Mouse (Mus musculus) liver, adult 2 months (tissue): ENCODE measurements around the gene Fbxw11. TPM values are rescaled to one million over a fixed set of nuclear protein-coding genes. Genes with fewer than 3 reads are reported as not detected.
A peak's percentile ranks its signal among the peaks of the same experiment; 100 is the strongest.

Experiments
- DNase-seq: peaks from one replicate; pipeline ENCODE4 v3.0.0-alpha.2; 2011; ENCODE audit warnings: low read depth, low spot score; ENCODE audit errors: extremely low read depth
- H3K27ac ChIP-seq: fragments of 200-500 bp; replicated peaks from 2 replicates; pipeline ENCODE4 v1.5.1; 2012; ENCODE audit warnings: low read depth, mild to moderate bottlenecking, control low read depth, inconsistent platforms, low read length; ENCODE audit not compliant: insufficient read depth
- H3K27me3 ChIP-seq: fragments of 200-500 bp; 2 replicates; pipeline ENCODE4 v1.6.1; 2012; ENCODE audit warnings: mild to moderate bottlenecking, moderate library complexity, low read length, inconsistent platforms; ENCODE audit not compliant: control insufficient read depth, insufficient read depth
- H3K36me3 ChIP-seq: fragments of 200-500 bp; 2 replicates; pipeline ENCODE4 v1.6.1; 2012; ENCODE audit warnings: low read length, inconsistent platforms; ENCODE audit not compliant: control insufficient read depth, insufficient read depth
- H3K4me1 ChIP-seq: fragments of 200-500 bp; 2 replicates; pipeline ENCODE4 v1.6.1; 2011; ENCODE audit warnings: low read length; ENCODE audit not compliant: control insufficient read depth, insufficient read depth
- H3K4me3 ChIP-seq: fragments of 200-500 bp; 2 replicates; pipeline ENCODE4 v1.5.1; 2011; ENCODE audit warnings: low read depth, mild to moderate bottlenecking, control low read depth, low read length, moderate library complexity; ENCODE audit not compliant: insufficient read depth
- H3K79me2 ChIP-seq: fragments of 200-500 bp; 2 replicates; pipeline ENCODE4 v1.6.1; 2012; ENCODE audit warnings: inconsistent platforms, mild to moderate bottlenecking, low read length, moderate library complexity; ENCODE audit not compliant: control insufficient read depth, insufficient read depth
- H3K9ac ChIP-seq: fragments of 200-500 bp; 2 replicates; pipeline ENCODE4 v1.6.1; 2012; ENCODE audit warnings: low read depth, mild to moderate bottlenecking, control low read depth, inconsistent platforms, low read length
- CTCF ChIP-seq: fragments of 200-500 bp; IDR thresholded peaks from 2 replicates; pipeline ENCODE4 v1.5.1; 2011; ENCODE audit warnings: low read depth, low read length, control low read depth
- POLR2A ChIP-seq: fragments of 200-500 bp; IDR thresholded peaks from 2 replicates; pipeline ENCODE4 v1.6.1; 2011; ENCODE audit warnings: low read length, control low read depth; ENCODE audit not compliant: insufficient read depth; ENCODE audit errors: extremely low read depth
- WGBS: fragments of 180-500 bp; shearing (Covaris S2); methylation state at CpG from one replicate; pipeline ENCODE4 v1.1.7; 2018; 5-methylcytosine and 5-hydroxymethylcytosine counted together
- polyA plus RNA-seq: library from polyadenylated mRNA; depleted of rRNA; stranded (reverse); fragments of >200 nt; gene quantifications from 2 replicates; pipeline ENCODE4 v1.2.3, GENCODE M21; 2012
- total RNA-seq: library from RNA; depleted of rRNA; stranded (reverse); fragments of >200 nt; gene quantifications from 2 replicates; pipeline ENCODE4 v1.2.3, GENCODE M21; 2014

Gene Fbxw11
- total and polyA plus RNA-seq, 2 experiments: 20.8 to 22.5 TPM

DNA sequence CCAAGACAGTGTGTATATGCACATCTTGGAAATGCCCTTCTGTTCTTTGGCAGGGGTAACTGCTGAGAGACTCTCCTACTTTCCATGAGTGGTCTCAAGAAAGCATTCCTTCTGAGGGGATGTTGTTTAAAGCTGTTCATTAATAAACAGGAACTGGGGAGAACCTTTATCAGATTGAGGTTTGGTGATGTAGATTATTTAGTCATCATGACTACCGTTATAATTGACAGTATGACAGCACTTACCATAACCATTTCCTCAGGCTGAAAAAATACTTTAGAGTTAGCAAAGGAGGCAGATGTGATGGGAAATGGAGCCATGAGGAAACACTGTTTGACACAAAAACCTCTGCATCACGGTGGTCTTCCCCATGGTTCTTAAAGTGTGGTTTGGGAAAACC is 80.8 kb downstream of the Fbxw11 start:
- TF ChIP-seq POLR2A (no peak), CTCF (no peak)
- WGBS: 77% methylated on average over 2 of the region's 2 CpGs
- no peak overlapping the region for H3K4me3 ChIP-seq
- H3K79me2 ChIP-seq: 0 out of 2 replicates have a peak, but pooled peaks cover 5% of the 10 kb centered on the region
- no peaks in the 10 kb centered on the region; the same call in 1 of the 2 replicates for H3K4me1 ChIP-seq
- peaks cover 17% of the 10 kb centered on the region; the same call in 1 of the 2 replicates for H3K36me3 ChIP-seq
- no peak overlapping the region for H3K9ac ChIP-seq
- DNase-seq: no peak
- H3K27me3 ChIP-seq: no peaks in the 10 kb centered on the region
- no peak overlapping the region for H3K27ac ChIP-seq

DNA sequence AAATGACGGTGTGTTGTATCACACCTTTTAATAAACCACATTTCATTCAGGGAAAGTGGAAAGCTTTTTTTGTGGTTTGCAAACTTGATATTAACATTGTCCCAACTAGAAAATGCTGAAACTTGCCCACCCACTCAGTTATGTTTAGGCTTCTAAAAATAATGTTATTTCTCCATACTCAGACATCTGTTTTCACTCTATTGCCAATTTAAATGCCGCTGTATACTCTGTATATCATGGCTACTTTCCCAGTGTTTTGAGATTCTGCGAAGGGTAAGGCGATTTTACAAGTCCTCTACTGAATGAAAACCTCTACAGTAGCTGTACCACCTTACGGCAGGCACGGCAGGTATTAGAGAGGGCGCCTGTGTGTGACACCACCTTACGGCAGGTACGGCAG is 82.6 kb downstream of the Fbxw11 start:
- 98% methylated on average over 9 of the region's 9 CpGs for WGBS
- Histone ChIP-seq H3K79me2 (no peaks in the 10 kb centered on the region), H3K27me3 (no peaks in the 10 kb centered on the region), H3K4me1 (peaks cover 2% of the 10 kb centered on the region), H3K4me3 (no peak overlapping the region), H3K9ac (no peak overlapping the region), H3K36me3 (peaks cover 17% of the 10 kb centered on the region; the same call in 1 of the 2 replicates), H3K27ac (no peak overlapping the region)
- no peak for DNase-seq
- no peak for TF ChIP-seq POLR2A
- TF ChIP-seq CTCF: no peak

- H3K27ac ChIP-seq: peak overlapping the region; percentile 33; the same call in 1 of the 2 replicates
- H3K27me3 ChIP-seq: no peaks in the 10 kb centered on the region
- no peak overlapping the region for H3K9ac ChIP-seq
- WGBS: 62% methylated on average over 5 of the region's 5 CpGs
- H3K4me3 ChIP-seq: no peak overlapping the region
- peaks cover 2% of the 10 kb centered on the region for H3K4me1 ChIP-seq
- no peak for TF ChIP-seq POLR2A
- TF ChIP-seq CTCF: no peak
- DNase-seq: peak; percentile 16
- H3K79me2 ChIP-seq: no peaks in the 10 kb centered on the region
- H3K36me3 ChIP-seq: peaks cover 33% of the 10 kb centered on the region
These were observed 89.9 kb downstream of the Fbxw11 start for GRCm38 (mm10) chr11:32732467-32732866.

DNA sequence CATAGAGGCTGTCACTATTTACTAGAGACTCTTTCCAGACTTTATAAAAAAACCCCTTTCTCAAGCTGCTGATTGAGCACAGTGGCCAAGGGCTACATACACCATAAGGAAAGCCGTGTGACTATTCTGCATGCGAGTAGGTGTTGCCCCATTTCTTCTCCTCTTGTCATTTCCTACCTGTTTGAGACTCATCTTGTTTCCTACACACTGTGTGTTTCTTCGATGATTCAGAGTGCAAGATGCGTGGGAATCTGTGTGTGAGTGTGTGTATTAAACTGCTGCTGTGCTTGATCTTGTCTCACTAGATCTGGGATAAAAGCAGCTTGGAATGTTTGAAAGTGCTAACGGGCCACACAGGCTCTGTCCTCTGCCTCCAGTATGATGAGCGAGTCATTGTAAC is 90.7 kb downstream of the Fbxw11 start:
- Histone ChIP-seq H3K4me1 (peaks cover 2% of the 10 kb centered on the region), H3K4me3 (no peak overlapping the region), H3K27me3 (no peaks in the 10 kb centered on the region), H3K9ac (no peak overlapping the region), H3K27ac (no peak overlapping the region), H3K79me2 (no peaks in the 10 kb centered on the region), H3K36me3 (peaks cover 39% of the 10 kb centered on the region)
- no peak for TF ChIP-seq POLR2A
- TF ChIP-seq CTCF: no peak
- 93% methylated on average over 6 of the region's 6 CpGs for WGBS
- DNase-seq: no peak

DNA sequence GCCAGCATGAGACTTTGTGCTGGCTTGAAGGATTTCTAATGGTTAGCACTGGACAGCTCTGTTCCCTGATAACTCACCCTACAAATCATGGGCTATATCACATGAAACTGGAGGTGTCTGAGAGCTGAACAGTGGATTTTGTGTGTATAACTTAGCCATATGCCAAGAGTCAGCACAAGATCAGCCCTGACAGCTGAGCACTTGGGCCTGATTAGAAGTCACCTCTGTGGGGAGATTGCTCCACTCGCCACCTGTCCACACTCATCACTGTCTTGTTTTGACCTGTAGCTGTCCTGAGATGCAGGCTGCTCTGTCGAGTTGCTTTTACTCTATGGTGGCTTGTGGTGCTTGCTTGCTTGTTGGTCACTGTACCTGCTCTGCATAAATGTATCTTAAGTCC is 93.8 kb downstream of the Fbxw11 start:
- no peak for DNase-seq
- WGBS: 95% methylated on average over 2 of the region's 2 CpGs
- Histone ChIP-seq H3K4me1 (no peaks in the 10 kb centered on the region), H3K27ac (no peak overlapping the region), H3K4me3 (no peak overlapping the region), H3K79me2 (no peaks in the 10 kb centered on the region), H3K27me3 (no peaks in the 10 kb centered on the region), H3K36me3 (peaks cover 52% of the 10 kb centered on the region), H3K9ac (no peak overlapping the region)
- TF ChIP-seq POLR2A (no peak), CTCF (no peak)

DNA sequence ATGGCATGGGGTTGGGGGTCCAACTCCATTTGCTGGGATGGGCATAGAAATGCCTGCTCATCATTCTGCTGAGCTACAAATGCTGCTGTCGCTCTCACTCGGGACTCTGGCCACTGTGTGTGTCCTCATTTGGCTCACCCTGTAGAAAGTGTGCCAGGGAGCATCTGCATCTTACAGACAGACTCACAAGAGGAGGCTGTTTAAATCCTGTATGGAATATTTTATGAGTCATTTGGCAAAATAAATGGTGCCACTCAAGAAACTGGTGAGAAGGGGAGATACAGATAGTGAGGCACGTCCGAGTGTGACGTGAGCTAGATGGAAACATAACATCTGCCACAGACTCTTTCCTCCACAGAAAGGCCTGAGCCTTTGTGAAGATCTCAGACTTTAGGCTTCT is 95.2 kb downstream of the Fbxw11 start:
- Histone ChIP-seq H3K27me3 (no peaks in the 10 kb centered on the region), H3K27ac (no peak overlapping the region), H3K79me2 (no peaks in the 10 kb centered on the region), H3K9ac (no peak overlapping the region), H3K36me3 (peaks cover 46% of the 10 kb centered on the region), H3K4me1 (no peaks in the 10 kb centered on the region), H3K4me3 (no peak overlapping the region)
- whole genome bisulfite sequencing: 85% methylated on average over 5 of the region's 5 CpGs
- TF ChIP-seq CTCF (no peak), POLR2A (no peak)
- no peak for DNase-seq
